Mouse (Mus musculus): ENCODE measurements around the gene Olah.
A peak's percentile ranks its signal among the peaks of the same experiment; 100 is the strongest.
"Not testable (repeated sequence)": the region's sequence is repeated elsewhere in the genome, so short reads cannot be mapped to it uniquely, and the experiment has no call there.

The Olah gene

DNA sequence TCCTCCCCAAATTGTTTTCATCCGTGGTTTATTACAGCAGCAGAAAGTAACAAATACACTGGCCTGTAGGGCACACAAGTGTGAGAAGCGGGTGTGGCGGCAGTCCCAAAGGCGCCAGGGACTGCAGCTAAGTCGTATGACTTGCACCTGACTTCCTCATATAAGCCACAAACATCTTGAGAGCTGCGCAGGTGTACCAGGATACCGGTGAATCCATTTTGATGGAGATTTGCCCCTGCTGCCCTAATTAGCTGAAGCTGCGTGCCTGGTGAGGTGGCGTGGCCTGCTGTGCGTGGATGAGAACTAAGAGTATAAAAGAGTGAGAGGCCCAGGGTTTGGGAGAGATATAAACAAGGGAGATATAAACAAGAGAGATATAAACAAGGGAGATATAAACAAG is at the start of gene Olah:
Gene Olah, minus strand, starts transcription at position 101 of the 400 bp plus-strand sequence.
- not testable (repeated sequence) for DNase-seq (ENCODE audit: low spot score)

DNA sequence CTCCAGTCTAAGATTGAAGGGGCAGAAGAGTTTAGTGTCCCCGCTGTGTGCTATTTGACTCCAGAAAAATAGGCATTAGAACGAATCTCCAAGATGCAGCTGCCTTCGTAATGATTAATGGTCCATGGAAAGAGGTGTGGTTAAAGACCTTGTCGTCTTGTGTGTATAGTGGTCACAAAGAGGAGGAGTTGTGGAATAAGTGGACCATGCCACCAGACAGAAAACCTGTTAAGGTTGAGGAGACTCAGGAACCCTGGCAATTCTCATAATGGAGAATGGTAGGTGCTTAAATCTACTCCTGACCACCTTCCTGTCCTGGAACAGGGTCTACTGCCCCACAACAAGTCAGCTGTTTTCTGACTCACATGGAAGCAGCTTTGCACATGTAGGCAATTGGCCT is 49.0 kb upstream of the Olah start:
- no peak for DNase-seq (ENCODE audit: low spot score)

DNA sequence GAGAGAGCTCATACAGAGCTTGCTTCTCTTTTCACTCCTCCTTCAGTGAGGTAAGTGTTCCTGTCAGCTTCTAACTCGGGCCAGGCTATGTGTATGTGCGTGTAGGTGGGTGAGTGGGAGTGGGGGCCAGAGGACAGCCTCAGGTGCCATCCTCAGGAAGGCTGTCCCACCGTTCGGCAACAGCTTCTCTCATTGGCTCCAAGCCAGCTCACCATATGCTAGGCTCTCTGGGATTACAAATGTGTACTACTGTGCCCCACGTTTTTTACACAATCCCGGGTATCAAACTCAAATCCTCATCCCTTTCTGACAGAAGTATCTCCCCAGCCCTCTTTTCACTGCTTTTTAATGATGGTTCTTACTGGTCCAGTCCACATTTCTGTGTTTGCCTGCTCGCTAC is 47.2 kb upstream of the Olah start:
- DNase-seq (ENCODE audit: low spot score) = no peak

DNA sequence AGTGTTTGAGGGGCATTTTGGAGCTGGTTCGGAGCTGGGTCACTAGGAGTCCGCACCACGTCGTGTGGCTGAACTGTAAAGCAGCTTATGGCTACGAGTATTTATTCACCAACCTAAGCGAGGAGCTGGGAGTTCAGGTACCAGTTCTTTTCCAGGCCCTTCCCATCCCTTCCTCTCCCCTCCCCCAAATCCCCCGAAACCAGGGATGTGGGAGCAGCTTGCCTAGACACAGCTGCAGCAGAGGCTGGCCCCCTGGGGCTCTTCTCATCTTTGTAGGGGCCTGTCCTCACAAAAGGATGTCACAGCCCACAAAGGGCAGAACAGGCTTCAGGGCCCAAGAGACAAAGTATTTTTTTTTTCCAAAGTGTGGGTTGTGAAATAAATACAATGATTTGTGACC is 40.9 kb upstream of the Olah start:
- DNase-seq (ENCODE audit: low spot score) = no peak

DNA sequence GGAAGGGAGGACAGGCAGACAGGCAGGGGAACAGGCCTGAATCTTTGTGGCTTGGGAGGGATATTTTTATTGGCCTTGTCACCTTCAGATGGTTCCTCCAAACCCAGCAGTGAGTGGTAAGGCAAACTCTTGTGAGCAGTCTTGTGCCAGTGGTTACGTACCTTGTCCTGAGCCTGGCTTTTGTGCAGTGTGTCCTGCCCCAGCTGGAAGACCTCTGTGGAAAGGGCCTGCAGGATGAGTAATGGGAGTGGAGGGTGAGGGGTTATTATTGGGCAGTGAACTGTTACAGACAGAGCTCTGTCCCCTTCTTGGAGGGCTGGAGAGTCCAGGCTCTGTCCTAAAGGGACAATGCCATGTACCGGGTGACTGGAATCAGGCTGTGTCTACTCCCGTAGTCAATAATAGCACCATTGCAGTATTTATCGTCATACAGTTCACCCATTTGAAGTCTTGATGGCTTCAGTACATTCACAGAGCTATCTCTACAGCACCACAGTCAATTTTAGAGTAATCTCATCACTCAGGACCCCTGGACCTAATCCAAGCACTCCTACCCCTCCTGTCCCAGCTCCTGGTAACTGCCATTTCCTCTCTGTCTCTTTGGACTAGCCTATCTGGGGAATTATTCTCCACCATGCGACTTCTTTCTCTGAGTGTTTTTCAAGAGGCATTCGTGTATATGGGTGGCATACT is 38.5 kb upstream of the Olah start:
- no peak for DNase-seq (ENCODE audit: low spot score)

DNA sequence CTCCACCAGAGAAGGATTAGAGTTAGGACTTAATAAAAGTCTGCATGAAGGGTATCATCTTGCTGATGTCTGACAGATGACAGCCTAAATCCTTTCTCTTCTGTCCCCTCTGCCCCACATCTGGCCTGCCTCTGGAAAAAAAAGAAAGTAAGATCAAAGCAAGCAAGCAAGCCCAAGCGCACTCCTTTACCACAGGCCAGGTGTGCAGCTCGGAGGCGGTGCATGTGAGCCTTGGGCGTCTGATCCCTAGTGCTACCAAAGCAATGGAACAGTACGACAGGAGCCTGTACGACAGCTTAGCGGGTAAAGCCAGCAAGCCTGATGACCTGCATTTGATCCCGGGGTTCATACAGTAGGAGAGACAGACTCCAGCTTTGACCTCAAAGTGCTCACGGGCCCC is 33.9 kb upstream of the Olah start:
- no peak for DNase-seq (ENCODE audit: low spot score)

DNA sequence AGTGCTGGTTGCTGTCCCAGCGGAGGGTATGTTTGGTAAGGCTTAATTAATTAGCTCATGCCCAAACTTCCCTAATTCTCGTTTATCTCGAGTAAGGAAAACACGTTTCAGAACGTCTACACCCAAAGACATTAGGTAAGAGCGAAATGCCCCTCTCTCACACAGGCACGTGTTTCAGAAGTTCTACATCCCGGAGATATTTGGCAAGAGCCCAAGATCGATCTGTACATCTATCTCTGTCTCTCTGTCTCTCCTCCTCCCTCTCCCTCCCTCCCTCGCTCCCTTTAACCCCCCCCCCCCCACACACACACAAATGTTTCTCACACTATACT is 27.5 kb upstream of the Olah start:
- no peak for DNase-seq (ENCODE audit: low spot score)

DNA sequence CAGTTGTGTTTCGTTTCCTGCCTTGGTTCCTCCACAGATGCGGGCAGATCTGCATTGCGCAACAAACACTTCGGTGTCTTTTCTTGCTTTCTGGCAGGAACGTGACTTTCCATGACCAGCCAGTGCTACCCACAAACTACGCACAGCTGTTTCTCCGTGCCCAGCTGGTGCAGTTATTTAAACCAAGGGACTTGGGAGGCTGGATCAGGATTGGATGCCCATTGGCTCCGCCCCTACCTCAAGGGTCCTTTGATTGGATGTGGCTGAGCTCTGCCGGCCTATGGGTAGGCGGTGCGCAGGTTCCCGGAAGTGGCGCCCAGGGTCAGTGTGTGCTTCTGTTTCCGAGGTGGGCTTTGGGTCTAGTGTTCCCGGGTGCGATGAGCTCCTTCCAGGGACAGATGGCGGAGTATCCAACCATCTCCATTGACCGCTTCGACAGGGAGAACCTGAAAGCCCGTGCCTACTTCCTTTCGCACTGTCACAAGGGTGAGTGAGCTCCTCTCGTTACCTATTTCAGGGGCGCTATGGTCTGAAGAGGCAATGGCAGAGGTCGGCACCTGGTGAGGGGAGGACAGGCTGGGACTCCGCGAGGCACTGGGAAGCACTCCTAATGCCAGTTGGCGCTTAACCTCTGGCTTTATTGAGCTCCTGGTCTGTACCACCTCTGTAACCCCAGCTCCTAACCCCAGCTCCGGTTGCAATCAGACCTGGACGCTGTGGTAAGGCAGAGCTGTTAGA is 27.0 kb upstream of the Olah start, which contains the start of gene Dclre1c:
Gene Dclre1c, plus strand, starts transcription at position 291 of the 738 bp plus-strand sequence.
- peak; percentile 73 for DNase-seq (ENCODE audit: low spot score)

DNA sequence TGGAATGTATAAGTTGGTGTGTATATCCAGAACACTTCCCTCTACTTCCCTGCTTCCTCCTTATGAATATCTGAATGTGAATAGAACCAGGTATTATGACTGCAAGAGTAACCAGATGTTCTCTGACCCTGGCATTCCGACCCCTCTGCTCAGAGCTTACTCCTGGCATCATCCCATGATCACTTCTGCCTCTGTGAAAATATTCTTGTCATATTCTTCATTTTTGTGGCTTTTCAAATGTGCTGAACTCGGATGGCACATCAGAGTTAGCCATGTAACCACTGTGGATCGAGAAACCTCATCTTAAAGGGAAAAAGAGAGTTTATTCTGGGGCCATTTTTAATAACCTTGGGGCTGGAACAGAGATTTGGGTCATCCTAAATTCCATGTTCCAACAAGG is 25.5 kb upstream of the Olah start, which contains the start of gene Meig1:
Gene Meig1, minus strand, starts transcription at position 101 of the 400 bp plus-strand sequence.
- no peak for DNase-seq (ENCODE audit: low spot score)

DNA sequence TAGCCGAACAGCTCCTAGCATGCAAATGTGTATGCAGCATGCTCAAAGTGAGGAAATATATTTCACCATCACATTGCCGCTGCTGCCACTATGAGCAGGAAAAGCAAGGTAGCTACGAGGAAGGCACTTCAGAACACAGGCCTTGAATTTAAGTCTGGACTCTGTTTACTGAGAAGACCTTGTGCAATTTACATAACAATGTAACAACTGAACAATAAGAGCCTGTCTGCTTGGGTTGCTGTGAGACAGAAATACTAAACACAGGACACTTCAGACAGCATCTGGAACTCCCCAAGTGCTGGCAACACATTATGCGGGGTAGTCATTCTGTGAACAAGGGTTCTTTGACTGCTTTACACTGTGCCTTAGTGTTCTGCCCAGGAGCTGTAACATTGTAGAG is 23.1 kb upstream of the Olah start:
- DNase-seq (ENCODE audit: low spot score) = no peak

DNA sequence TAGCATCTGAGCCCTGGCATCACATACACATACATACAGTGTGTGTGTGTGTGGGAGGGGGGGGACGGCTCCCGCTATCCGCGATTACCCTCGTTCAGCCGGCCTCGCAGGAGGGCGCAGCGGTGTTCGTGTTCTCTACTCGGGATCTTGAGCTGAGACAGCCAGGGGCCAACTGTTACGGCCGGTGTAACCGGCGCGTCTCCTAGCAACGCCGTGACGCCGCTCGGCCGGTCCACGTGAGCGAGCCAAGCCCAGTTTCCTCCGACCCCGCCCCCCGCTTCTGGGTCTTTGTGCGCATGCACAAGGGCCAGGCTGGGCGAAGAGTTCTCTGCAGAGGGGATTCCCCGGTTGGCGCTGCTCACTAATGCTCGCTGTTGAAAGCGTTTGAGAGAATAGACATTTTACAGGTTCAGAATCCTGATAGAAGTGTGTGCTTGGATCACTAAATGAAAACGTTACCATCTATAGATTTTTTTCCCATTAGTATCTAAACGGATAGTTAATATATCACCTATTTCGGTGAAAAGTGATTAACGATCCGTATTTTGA is 21.9 kb upstream of the Olah start:
- DNase-seq (ENCODE audit: low spot score) = peak; percentile 96

DNA sequence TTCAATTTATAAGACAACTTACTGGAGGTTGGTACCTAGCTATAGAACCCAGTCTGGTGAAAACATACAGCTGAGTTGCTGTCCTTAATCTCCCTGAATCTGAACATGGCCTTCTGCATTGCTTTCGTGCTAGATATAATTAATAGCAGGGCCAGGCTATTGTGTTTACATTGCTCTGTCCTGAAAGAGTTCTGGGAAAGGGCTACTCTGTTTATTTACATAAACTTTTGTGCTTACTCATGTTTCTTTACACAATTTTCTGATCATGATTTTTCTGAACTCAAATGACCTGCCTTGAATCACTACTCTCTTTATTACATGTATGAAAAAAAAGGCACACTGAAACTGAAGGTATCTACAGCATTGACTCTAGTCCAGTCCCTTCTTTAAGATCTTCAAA is 18.7 kb upstream of the Olah start:
- DNase-seq (ENCODE audit: low spot score) = no peak

DNA sequence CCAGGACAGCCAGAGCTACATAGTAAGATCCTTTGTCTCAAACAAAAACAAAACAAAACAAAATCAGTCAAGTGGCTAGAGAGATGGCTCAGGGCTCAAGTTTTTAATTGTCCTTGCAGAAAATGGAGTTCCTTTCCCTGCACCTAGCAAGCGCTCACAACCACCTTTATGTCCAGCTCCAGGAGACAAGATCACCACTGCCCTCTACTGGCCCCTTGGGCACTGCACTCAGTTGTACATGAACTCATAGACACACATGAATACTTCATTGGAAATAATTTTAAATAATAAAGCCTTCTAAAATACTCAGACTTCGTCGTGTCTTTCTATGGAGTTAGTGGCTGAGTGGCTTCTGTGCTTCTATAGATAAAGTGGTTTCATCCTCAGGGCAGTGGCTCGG is 17.2 kb upstream of the Olah start:
- DNase-seq (ENCODE audit: low spot score) = peak; percentile 34

DNA sequence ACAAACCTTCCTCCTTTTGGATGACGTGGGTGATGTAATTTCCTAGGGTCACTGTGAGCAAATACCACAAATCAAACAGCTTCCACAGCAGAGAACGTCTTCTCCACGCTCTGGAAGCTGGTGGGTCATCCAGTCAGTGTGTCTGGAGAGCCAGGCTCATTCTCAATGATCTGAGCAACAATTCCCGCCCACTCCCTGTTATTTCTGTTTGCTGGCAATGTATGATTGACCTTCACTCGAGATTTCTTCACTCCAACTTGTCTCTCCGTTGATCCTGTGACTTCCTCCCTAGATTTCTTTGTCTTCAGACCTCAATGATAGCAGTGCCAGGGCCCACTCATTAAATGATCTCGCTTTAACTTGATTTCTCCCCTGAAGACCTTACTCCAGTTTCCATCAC is 10.7 kb upstream of the Olah start:
- DNase-seq (ENCODE audit: low spot score) = no peak

DNA sequence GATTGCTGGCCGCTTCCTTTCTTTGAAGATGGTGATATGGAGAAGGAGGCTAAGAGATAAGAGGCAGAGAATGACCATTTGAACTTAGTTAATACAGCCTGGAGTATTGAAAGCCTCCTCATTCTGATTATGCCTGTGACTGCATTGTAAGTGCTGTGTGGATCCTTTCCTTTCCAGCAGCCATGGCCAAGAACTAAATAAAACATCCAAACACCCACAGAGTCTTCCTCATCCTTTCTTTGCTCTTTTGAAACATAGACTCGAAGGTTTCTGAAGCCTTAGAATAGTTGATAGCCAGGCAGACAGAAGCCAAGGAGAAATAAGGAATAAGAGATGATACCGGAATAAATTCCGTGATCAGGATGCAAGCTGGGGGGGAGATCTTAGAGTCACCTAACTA is 9.0 kb upstream of the Olah start:
- DNase-seq (ENCODE audit: low spot score) = no peak

DNA sequence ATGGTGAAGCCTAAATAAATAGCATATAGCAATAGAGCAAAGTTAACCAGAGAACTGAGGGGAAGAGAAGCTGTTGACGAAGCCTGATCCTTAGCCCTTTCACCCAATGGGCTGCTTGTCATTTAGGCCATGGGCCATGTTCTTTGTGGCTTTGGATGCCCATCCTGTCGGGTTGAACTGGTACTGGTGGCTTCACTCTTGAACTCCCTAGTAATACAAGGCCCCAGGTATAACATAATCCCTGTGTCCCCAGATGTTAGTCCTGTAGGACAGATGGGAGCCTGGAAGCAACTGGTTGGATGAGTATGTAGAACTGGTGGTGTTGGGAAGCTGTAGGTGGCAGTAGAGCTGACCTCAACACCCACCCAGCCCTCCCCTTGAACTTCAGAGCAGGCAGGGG is 5.1 kb downstream of the Olah start:
- no peak for DNase-seq (ENCODE audit: low spot score)

DNA sequence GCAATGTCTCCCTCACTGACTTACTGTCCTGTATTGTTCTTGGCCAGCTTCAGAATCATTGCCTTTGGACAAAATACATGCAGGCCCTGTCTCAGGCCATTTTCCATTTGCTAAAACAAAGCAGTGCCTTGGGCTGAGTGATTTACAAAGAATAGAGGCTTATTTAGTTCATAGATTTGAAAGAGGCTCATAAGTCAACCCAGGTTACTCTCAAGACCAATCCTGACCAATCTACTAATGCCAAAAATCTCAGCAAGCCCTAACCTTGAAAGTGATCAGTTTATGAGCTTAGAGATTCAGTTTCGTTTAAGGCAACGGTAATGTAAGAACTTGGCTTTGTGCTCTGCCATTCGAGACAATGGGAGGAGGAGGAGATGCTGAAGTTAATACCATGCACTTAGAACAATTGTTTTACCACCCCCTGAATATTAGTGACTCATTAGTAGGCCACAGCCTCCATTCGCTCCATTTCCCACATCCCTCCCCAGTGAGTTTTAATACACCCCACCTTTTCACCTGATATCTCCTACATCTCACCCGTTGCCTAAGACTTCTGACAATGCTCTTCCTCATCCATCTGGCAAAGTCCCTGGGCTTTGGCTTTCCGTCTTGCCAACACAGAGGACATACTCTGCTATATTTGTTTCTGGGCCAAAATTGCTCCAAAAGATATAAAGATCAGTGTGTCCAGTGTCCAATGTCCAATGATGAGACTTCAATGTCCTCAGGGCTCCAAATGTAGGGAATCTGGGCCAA is 9.7 kb downstream of the Olah start:
- DNase-seq (ENCODE audit: low spot score) = no peak

DNA sequence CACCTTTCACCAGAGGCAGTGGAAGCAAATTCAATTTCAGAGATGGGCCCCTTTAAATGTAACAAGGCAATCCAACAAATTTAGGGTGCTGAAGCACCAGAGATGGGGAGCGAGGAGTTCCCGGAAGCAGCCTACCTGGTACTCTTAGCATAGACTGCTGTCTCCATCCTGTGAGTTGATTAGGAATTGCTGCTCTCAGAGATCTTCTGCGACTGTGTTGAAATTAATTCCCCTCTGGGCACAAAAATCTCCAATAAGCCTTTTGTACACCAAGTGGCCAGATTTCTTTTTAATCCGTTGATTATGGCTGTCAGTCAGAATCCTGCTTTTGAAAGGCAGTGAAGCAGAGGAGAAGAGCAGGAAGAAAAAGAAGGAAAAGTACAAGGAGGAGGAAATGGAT is 31.9 kb downstream of the Olah start:
- DNase-seq (ENCODE audit: low spot score) = no peak

DNA sequence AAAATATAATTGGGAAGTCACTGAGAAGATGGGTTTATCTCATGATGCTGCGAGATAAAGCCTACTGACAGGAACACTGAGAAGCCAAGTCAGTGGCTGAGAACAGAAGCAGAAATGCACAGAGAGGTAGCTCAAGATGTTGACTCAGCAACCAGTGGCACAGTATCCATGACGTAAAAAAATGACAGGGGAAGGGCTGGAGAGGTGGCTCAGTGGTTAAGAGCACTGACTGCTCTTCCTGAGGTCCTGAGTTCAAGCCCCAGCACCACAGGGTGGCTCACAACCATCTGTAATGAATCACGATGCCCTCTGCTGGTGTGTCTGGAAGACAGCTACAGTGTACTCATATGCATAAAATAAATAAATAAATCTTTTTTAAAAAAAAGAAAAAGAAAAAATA is 35.9 kb downstream of the Olah start:
- no peak for DNase-seq (ENCODE audit: low spot score)

DNA sequence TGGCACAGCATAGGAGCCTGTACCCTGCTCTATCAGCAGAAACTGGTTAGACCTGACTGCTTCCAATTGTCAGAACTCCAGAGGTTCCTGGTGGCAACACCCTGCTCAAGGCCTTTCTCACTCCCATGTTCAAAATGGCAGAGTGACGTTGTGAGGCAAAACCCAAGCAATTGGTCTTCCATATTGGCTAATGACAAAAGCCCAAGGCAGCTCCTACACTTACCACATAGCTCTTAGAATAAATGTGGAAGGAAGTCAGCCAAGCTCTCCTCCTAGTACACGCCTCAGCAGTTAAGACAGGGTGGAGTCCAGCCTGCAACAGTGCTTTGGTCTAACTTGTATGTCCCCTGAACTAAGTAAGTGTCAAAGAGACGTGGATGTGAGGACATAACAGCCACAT is 39.1 kb downstream of the Olah start:
- DNase-seq (ENCODE audit: low spot score) = no peak

DNA sequence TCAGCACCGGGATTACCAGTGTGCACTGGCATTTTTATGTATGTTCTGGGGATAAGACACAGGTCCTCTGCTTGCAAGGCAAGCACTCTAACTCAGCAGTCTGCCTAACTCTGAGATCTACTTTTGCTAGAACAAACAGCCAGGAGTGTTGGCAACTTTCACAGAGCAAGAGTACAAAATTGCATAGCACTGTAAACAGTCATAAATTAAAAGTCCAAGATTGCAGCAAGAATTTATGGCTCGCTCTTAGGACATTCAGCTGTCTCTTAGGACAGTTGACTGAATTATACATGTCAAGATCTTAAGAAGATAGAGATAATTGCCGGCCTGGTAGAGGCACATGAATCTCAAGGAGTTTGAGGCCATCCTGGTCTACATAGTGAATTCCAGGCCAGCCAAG is 40.7 kb downstream of the Olah start:
- DNase-seq (ENCODE audit: low spot score) = no peak

DNA sequence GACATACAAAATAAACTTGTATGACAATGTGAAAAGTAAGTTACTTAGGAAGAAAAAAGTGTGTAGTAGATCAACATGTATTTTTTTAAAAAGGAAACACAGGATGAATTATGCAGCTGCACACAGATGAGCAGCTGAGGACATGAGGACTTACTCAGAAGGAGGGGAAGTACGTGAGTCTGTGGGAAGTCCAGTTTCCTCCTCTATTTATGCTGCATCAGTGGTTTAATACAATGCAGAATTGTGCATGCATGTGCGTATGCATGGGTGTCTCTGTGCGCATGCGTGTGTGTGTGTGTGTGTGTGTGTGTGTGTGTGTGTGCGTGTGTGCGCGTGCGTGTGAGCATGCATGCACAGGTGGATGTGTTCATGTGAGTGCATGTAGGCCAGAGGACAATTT is 41.2 kb downstream of the Olah start:
- DNase-seq (ENCODE audit: low spot score) = no peak

DNA sequence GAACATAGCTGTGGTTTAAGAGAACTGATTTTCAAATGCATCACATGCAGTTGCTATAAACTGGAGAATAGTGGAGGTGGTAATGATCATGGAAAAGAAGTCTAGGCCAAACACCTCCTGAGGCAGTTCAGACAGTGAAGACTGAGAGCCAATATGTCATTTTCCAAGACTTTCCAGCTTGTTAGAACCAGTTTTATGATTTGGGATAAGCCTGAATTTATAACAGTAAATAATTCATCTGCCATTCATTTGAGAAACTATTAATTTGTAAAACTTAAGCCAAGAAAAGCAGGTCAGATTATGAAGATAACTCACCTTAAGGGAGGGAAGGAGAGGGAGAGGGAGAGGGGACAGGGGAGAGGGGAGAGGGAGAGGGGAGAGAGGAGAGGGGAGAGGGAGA is 43.9 kb downstream of the Olah start:
- DNase-seq (ENCODE audit: low spot score) = no peak

Data from urinary bladder, postnatal 25 days (tissue).